Mouse (Mus musculus): ENCODE data around the gene Mospd2.

Mospd2 gene

GRCm38 (mm10) chrX:164980193-164980775 is at the start of gene Mospd2, which contains the start of gene Fancb:
Gene Mospd2, minus strand, starts transcription at chrX:164980375.
Gene Fancb, plus strand, starts transcription at chrX:164980592.
- peak; percentile 78 to 83 for DNase-seq

DNA sequence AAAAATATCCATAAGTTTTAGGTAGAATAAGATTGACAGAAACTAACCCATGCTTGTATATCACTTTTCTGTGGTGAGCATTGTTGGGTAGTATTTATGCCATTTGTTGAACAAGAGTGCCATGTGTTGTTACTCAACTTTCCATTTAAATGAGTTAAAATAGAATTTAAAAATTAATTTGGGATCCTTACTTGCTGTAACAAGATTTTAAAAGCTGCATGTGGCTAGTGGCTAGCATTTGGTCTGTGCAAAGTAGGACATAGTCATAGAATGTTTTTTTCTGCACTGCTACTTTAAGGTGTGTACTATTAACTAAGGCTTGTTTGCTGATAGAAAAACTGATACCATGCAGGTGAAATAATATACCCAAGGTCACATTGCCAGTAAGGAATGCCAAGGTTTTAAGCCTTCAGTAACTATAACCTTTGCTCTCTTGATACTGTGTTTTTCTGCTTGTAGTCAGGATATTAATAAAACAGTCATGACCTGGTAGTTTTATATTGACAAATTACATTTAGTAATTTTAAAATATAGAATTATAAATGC is 24.7 kb upstream of the Mospd2 start, which contains the start of gene Gm17604:
Gene Gm17604, minus strand, starts transcription at position 51 of the 546 bp plus-strand sequence.
- no peak for DNase-seq

- no peak for DNase-seq
Observed at GRCm38 (mm10) chrX:165003141-165003540, 23.0 kb upstream of the Mospd2 start.

- no peak for DNase-seq
Observed at GRCm38 (mm10) chrX:164978866-164979265, 1.3 kb downstream of the Mospd2 start.

DNA sequence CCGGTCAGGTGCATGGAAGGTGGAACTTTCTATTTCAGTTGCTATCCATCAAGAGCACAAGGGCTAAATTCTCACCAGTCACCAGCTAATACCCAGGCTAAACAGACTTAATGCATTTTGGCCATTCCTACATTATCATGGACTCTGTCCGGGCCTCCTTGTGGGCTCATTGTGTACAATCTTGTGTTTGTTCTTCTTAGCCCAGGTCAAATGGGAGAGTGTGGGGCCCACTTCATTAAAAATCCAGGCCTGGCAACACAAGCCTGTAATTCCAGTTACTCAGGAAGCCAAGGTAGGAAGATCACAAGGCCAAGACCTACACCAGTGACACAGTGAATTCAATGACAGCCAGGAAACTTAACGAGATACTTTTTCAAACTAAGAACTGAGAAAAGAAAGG is 9.0 kb downstream of the Mospd2 start:
- no peak for DNase-seq

DNA sequence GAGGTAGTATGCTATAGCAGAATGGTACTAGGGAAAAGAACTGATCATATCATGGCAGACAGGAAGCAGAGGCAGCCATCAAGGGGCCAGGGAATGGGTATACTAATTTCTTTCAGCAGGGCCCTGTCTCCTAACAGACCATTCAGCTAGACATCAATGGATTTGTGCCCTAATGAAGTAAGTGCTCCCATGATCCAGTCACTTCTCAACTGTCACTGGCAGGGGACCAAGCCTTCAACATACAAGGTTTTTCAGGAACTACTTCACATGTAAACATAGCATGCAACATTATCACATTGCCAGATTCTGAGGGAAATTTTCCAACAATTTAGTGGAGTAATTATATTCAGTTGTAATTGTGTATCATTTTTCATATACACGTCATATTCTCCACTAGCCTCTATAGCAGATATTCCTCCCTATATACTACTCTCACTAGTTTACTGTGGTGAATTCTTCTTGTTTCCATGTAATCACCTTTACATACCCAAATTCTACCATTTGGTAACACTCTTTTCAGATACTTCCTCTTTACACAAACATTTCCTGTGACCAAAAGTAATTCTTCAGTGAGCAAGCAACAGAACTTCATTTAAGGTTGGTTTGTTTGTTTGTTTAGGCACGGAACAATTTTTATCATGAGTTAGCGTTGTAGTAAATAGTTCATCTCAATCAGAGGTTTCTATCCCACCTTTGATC is 14.3 kb downstream of the Mospd2 start:
- no peak for DNase-seq

DNA sequence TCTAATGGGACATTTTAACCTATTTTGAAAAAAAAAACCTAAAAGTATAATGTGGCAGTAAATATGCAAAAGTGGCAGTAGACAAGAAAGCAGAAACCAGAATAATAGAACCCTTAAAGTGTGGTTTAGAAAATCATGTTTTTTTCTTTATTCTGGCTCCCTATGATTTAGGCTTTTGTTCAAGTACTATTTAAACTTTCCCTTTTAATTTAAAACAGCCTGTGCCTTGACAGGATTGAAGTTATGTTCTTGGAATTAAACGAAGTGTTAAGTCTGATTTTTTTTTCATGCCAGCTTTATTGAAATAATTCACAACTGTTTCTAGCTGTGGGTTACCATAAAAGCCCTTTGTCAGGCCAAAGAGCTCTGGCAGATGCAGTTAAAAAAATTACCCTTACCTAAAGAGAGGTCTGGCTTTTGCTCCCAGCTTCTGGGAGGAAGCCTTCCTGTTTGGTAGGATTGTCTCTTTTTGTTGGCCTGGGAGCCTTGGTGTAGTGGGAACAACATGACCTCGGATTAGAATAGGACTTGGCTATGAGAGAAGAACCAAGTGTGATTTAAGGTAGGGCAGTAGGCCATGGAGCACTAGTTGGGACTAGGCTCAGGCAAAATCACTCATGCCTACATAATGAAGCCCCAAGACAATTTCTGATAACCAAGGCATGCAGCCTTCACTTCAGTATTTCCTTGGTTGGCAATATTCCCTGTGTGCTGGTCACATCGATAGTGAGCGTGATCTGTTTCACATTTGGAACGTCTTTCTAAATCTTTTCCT is 27.4 kb downstream of the Mospd2 start:
- no peak for DNase-seq

DNA sequence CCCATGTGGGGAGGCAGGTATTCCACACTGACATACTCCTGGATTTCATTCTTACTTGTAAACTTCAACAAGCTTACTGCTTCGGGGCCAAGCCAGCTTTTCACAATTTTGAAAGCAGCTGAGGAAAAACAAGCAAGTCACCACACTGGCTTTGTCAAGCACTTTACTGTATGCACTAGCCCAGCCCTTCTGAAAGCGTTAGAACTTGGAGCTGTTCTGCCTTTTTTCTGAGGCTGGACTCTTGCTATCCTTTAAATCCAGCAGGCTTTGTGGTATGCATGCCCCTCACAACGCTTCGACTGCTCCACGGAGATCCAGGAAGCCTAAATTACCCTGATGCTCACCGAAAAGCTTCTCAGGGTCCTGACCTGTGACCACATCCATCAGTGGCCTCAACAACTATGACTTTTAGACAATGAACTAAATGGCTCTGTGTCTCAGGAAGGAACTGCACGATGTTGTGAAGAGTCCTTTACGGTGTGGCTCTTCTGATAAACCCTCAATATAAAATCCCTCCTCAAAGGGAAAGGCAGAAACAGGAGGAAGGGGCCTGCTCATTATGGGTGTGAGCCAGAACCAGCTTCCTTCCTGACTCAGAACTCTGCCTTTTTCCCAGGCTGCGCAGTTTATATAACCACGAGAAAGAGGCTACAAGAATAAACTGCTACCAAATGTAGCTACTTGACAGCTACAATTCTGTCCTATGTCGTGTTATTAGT is 28.2 kb downstream of the Mospd2 start:
- DNase-seq: no peak

- no peak for DNase-seq
Observed at GRCm38 (mm10) chrX:164941540-164941939, 38.6 kb downstream of the Mospd2 start.

DNA sequence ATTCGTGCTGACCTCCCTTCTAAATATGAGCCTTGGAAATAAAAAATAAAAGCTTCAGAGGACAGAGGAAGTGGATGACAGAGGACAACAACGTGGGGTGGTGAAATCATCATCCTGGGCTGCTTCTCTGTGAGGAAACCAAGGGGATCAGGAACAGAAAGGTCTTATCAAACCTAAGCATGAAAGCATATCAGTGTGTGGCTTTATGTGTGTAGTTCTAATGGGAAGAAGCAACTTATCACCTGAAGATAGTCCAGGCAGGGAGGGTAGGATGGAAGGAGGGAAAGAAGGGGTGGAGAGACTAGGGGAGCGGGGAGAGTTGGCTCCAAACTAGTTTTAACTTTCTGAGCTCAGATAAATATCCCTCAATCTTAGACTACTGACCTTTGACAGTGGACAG is 67.2 kb downstream of the Mospd2 start:
- no peak for DNase-seq

- no peak for DNase-seq
Observed at GRCm38 (mm10) chrX:164912186-164912585, 68.0 kb downstream of the Mospd2 start.

- DNase-seq: no peak
Observed at GRCm38 (mm10) chrX:164901847-164902246, 78.3 kb downstream of the Mospd2 start.

- DNase-seq: no peak
Observed at GRCm38 (mm10) chrX:164899805-164900204, 80.4 kb downstream of the Mospd2 start.

DNA sequence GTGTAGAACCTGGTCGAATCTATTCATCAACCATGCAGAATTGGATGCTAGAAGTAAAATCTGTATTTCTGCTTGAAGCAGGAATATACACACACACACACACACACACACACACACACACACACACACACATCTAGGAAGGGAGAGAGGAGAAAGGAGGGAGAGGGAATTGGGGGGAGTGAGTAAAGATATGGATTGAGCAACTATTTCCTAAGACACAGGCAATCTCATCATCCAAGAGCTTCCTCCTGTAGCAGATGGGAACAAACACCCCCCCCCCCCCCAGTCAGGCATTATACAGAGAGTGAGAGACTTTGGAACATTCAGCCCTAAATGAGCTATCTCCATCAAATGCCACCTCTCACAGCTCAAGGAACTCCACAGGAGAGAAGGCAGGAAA is 93.9 kb downstream of the Mospd2 start:
- no peak for DNase-seq
